Mouse (Mus musculus) kidney, embryonic 14.5 days (tissue): ENCODE results near the gene Arv1. TPM values are rescaled to one million over a fixed set of nuclear protein-coding genes. Genes with fewer than 3 reads are reported as not detected.
A peak's percentile ranks its signal among the peaks of the same experiment; 100 is the strongest.

Experiments used
- ATAC-seq: fragments of 200-750 bp; cut with Nextera tagmentation; 2 replicates; pipeline ENCODE4 v1.8.0; 2017; ENCODE audit warnings: moderate number of reproducible peaks, mild to moderate bottlenecking, moderate TSS enrichment, moderate library complexity; ENCODE audit not compliant: low FRiP score, low TSS enrichment
- H3K27ac ChIP-seq: fragments of 300-500 bp; sonication (generic); 2 replicates; pipeline ENCODE4 v1.5.1; 2014; ENCODE audit warnings: low read depth, mild to moderate bottlenecking, low read length, moderate library complexity, mixed read lengths
- H3K27me3 ChIP-seq: fragments of 300-500 bp; sonication (generic); 2 replicates; pipeline ENCODE4 v1.6.1; 2014; ENCODE audit warnings: mild to moderate bottlenecking, low read length; ENCODE audit not compliant: control insufficient read depth, insufficient read depth
- H3K36me3 ChIP-seq: fragments of 300-500 bp; sonication (generic); 2 replicates; pipeline ENCODE4 v1.6.1; 2014; ENCODE audit warnings: low read length, mixed read lengths; ENCODE audit not compliant: control insufficient read depth, insufficient read depth
- H3K4me1 ChIP-seq: fragments of 300-500 bp; sonication (generic); 2 replicates; pipeline ENCODE4 v1.6.1; 2014; ENCODE audit warnings: low read length, mixed read lengths; ENCODE audit not compliant: control insufficient read depth, insufficient read depth
- H3K4me2 ChIP-seq: fragments of 300-500 bp; sonication (generic); replicated peaks from 2 replicates; pipeline ENCODE4 v1.6.1; 2014; ENCODE audit warnings: low read depth, mild to moderate bottlenecking, low read length
- H3K4me3 ChIP-seq: fragments of 300-500 bp; sonication (generic); 2 replicates; pipeline ENCODE4 v1.5.1; 2014; ENCODE audit warnings: mild to moderate bottlenecking, low read length
- H3K9ac ChIP-seq: fragments of 300-500 bp; sonication (generic); 2 replicates; pipeline ENCODE4 v1.6.1; 2014; ENCODE audit warnings: low read depth, mild to moderate bottlenecking, low read length, moderate library complexity
- H3K9me3 ChIP-seq: fragments of 300-500 bp; sonication (generic); 2 replicates; pipeline ENCODE4 v1.6.1; 2016; ENCODE audit warnings: low read length; ENCODE audit not compliant: control insufficient read depth
- WGBS: fragments of 180-500 bp; shearing (Covaris S2); extraction: QIAGEN DNeasy Blood & Tissue Kit; methylation state at CpG from one replicate; pipeline ENCODE4 v1.1.7; 2014; 5-methylcytosine and 5-hydroxymethylcytosine counted together
- polyA plus RNA-seq: library from polyadenylated mRNA; unstranded; fragments of >200 nt; fragmentation: Nextera tagmentation; extraction: Ambion mirVana; gene quantifications from 2 replicates; pipeline ENCODE4 v1.2.1, GENCODE M21; 2014

Gene Arv1
- 30.9 and 32.2 TPM in 2 replicates for polyA plus RNA-seq

DNA sequence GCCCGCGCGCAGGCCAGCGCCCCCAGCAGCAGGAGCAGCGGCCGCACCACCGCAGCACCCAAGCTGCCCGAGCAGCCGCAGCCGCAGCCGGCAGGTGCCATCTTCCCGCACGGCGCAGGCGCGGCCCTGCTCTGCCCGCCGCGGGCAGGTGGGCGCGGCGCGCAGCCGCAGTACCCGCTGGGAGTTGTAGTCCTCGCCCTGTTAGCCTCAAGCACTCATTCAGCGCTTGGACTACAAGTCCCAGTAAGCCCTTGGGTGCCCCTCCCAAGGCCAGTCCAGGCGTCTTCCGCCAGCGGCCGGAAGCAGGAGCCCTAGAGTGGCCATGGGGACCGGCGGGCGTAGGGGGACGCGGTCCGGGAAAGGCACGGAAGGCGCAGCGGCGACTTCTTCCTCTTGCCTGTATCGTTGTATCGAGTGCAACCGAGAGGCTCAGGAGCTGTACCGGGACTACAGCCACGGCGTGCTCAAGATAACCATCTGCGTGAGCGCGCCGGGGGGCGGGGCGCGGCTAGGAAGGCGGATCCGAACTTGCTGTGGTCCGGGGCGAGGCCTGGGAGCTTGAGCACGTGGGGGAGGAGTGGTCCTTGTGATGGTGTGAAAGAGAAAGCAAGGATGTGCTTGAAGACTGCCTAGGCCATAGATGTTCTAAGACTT is at the start of gene Arv1, which contains the start of gene Ttc13:
Gene Arv1 (plus strand): TSS at position 278 of the 654 bp plus-strand sequence.
Gene Ttc13 (minus strand): TSS at position 122 of the 654 bp plus-strand sequence.
- H3K4me1 ChIP-seq = peaks cover 21% of the 10 kb centered on the region
- H3K4me2 ChIP-seq = peak within 1 kb of the TSS; percentile 89
- H3K9me3 ChIP-seq = no peaks in the 10 kb centered on the region
- peak within 1 kb of the TSS; percentile 99 for H3K4me3 ChIP-seq
- H3K36me3 ChIP-seq = peaks cover 15% of the 10 kb centered on the region; the same call in 1 of the 2 replicates
- H3K27me3 ChIP-seq = no peaks in the 10 kb centered on the region
- peak within 1 kb of the TSS; percentile 42; the same call in 1 of the 2 replicates for H3K27ac ChIP-seq
- H3K9ac ChIP-seq = peak within 1 kb of the TSS; percentile 86
- ATAC-seq = peak; percentile 100
- WGBS = under 1% methylated on average over 59 of the region's 59 CpGs

- Histone ChIP-seq H3K27me3 (no peaks in the 10 kb centered on the region), H3K4me2 (no peak overlapping the region), H3K4me3 (no peak overlapping the region), H3K4me1 (0 out of 2 replicates have a peak, but pooled peaks cover 2% of the 10 kb centered on the region), H3K9ac (no peak overlapping the region), H3K36me3 (peaks cover 28% of the 10 kb centered on the region), H3K9me3 (no peaks in the 10 kb centered on the region), H3K27ac (no peak overlapping the region)
- no peak for ATAC-seq
- WGBS = 88% methylated on average over 2 of the region's 2 CpGs
These were observed 49.6 kb upstream of the Arv1 start for GRCm38 (mm10) chr8:124672345-124672744.

- Histone ChIP-seq H3K27ac (no peak overlapping the region), H3K4me2 (no peak overlapping the region), H3K4me3 (no peak overlapping the region), H3K27me3 (no peaks in the 10 kb centered on the region), H3K4me1 (0 out of 2 replicates have a peak, but pooled peaks cover 2% of the 10 kb centered on the region), H3K36me3 (peaks cover 50% of the 10 kb centered on the region), H3K9ac (no peak overlapping the region), H3K9me3 (no peaks in the 10 kb centered on the region)
- no peak for ATAC-seq
- 93% methylated on average over 4 of the region's 4 CpGs for WGBS
These were observed 45.3 kb upstream of the Arv1 start for GRCm38 (mm10) chr8:124676661-124677060.

DNA sequence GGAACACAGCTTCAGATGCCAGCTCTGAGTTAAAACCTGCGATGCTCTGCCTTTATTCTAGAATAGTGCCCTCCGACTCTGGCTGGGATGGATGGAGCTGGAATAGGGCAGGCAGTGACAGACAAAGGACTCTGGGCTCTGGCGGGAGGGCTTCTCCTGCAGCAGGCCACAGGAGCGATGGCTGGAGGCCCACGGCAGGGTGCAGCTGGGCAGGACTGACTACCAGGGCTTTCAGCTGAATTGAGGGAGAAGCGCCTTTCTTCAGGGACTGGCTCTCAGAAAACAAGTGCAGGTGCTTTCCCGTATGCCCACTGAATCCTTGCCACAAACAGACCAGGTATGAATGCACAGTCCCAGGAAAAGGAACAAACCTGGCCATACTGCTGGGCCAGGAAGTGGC is 44.9 kb upstream of the Arv1 start:
- peaks cover 50% of the 10 kb centered on the region for H3K36me3 ChIP-seq
- H3K9ac ChIP-seq = peak overlapping the region; percentile 34; the same call in 1 of the 2 replicates
- no peak overlapping the region for H3K4me3 ChIP-seq
- H3K4me2 ChIP-seq = no peak overlapping the region
- H3K27ac ChIP-seq = no peak overlapping the region
- 92% methylated on average over 7 of the region's 7 CpGs for WGBS
- H3K27me3 ChIP-seq = no peaks in the 10 kb centered on the region
- no peak for ATAC-seq
- H3K4me1 ChIP-seq = 0 out of 2 replicates have a peak, but pooled peaks cover 2% of the 10 kb centered on the region
- H3K9me3 ChIP-seq = no peaks in the 10 kb centered on the region

GRCm38 (mm10) chr8:124677486-124677885 is 44.5 kb upstream of the Arv1 start:
- no peak overlapping the region for H3K4me2 ChIP-seq
- no peak overlapping the region for H3K4me3 ChIP-seq
- peak overlapping the region; percentile 34; the same call in 1 of the 2 replicates for H3K9ac ChIP-seq
- no peaks in the 10 kb centered on the region for H3K9me3 ChIP-seq
- 51% methylated on average over 12 of the region's 12 CpGs for WGBS
- H3K36me3 ChIP-seq = peaks cover 49% of the 10 kb centered on the region
- peak; percentile 78 for ATAC-seq
- no peaks in the 10 kb centered on the region for H3K27me3 ChIP-seq
- H3K4me1 ChIP-seq = 0 out of 2 replicates have a peak, but pooled peaks cover 2% of the 10 kb centered on the region
- H3K27ac ChIP-seq = no peak overlapping the region

- 90% methylated on average over 13 of the region's 13 CpGs for WGBS
- H3K27me3 ChIP-seq = no peaks in the 10 kb centered on the region
- H3K9ac ChIP-seq = no peak overlapping the region
- no peak overlapping the region for H3K4me3 ChIP-seq
- no peak overlapping the region for H3K4me2 ChIP-seq
- H3K9me3 ChIP-seq = no peaks in the 10 kb centered on the region
- no peak for ATAC-seq
- H3K4me1 ChIP-seq = 0 out of 2 replicates have a peak, but pooled peaks cover 2% of the 10 kb centered on the region
- peaks cover 46% of the 10 kb centered on the region for H3K36me3 ChIP-seq
- H3K27ac ChIP-seq = no peak overlapping the region
These were observed 43.7 kb upstream of the Arv1 start for GRCm38 (mm10) chr8:124678246-124678645.

DNA sequence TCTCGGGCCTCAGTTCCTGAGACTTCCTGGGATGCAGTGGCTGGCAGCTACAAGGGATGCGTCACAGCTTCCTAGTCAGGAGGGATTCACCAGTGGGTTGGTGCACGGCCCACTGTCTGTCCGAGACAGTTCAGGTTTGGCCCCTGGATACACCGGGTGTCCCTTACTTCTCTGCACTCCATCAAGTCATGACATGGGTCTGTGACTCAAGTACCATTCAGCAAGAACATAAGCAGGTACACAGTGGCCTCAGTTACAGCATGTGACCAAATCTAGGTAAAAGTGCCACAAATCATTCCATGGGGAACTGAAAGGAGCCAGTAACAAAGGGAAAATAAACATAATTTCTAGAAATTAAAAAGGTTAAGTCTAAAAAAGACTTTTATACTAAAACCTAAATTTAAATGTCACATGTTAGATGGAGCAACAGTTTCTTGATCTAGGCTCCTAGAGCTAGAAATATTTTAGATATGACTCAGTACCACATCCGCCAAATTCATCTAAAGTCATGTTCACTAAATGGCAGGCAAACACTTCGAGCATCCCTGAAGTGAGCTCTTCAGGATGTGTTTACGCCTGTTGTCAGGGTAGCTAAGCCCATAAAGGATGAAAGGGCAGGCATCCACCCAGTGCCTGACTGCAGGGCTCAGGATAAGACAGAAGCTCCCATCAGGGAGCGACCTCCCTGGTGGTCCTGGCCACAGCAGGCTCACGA is 40.7 kb upstream of the Arv1 start:
- no peak overlapping the region for H3K9ac ChIP-seq
- no peaks in the 10 kb centered on the region for H3K27me3 ChIP-seq
- H3K4me1 ChIP-seq = 0 out of 2 replicates have a peak, but pooled peaks cover 2% of the 10 kb centered on the region
- H3K9me3 ChIP-seq = no peaks in the 10 kb centered on the region
- 89% methylated on average over 10 of the region's 10 CpGs for WGBS
- ATAC-seq = no peak
- H3K4me3 ChIP-seq = no peak overlapping the region
- no peak overlapping the region for H3K27ac ChIP-seq
- no peak overlapping the region for H3K4me2 ChIP-seq
- H3K36me3 ChIP-seq = peaks cover 56% of the 10 kb centered on the region

DNA sequence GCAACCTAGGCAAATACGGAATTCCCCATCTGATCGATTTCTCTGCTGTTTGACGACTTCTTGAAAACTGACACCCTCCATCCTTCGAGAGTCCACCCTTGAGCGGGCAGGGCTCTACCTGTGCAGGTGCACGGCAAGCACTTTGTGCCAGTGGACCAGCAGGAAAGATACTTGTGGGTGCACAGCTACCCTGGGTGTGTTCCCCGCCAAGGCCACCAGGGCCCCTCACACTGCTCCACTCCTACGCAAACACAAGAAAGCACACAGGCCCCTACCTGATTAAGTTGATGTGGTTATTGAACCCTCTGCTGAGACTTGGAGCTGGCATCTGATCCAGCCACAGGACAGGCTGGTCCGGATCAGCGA is 40.2 kb upstream of the Arv1 start:
- no peak for ATAC-seq
- Histone ChIP-seq H3K4me1 (0 out of 2 replicates have a peak, but pooled peaks cover 2% of the 10 kb centered on the region), H3K9me3 (no peaks in the 10 kb centered on the region), H3K27ac (no peak overlapping the region), H3K36me3 (peaks cover 58% of the 10 kb centered on the region), H3K27me3 (no peaks in the 10 kb centered on the region), H3K4me3 (no peak overlapping the region), H3K9ac (no peak overlapping the region), H3K4me2 (no peak overlapping the region)
- WGBS = 82% methylated on average over 10 of the region's 10 CpGs

DNA sequence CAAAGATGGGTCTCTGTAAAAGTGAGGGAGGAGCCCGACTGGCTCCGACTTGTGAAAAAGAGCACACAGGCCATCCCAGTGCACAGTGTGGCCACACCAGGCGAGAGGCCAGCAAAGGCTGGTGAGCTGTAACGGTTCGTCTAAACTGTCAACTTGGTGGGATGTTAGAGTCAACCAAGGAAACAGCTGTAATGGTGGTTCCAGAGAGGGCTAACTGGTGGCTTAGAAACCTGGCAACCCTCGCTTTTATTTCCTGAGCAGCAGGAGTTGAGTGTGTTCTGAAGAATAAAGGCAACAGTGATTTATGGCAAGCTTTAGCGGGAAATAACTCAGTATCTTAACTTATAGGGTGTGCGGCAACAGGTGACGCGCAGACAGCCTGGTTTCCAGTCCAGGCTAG is 39.7 kb upstream of the Arv1 start:
- no peaks in the 10 kb centered on the region for H3K27me3 ChIP-seq
- no peak overlapping the region for H3K4me2 ChIP-seq
- H3K9ac ChIP-seq = no peak overlapping the region
- 0 out of 2 replicates have a peak, but pooled peaks cover 1% of the 10 kb centered on the region for H3K4me1 ChIP-seq
- no peak overlapping the region for H3K4me3 ChIP-seq
- no peaks in the 10 kb centered on the region for H3K9me3 ChIP-seq
- H3K27ac ChIP-seq = no peak overlapping the region
- WGBS = 84% methylated on average over 10 of the region's 10 CpGs
- H3K36me3 ChIP-seq = peaks cover 55% of the 10 kb centered on the region
- no peak for ATAC-seq
